Comparison of ENCODE assay signal across 27 mouse cellular contexts in genomic region chr2:35406611-35407010, GRCm38 (mm10). TPM values are rescaled to one million over a fixed set of nuclear protein-coding genes. Genes with fewer than 3 reads are reported as not detected.
"Had no signal": no experiment of that assay in that cellular context is flagged by ENCODE, and none has a peak within 500 bp of the region (broad histone marks: within the 10 kb centered on the region; RNA-seq: fewer than 3 reads in every experiment).

No protein-coding gene starts in this region.

- H3K4me2 ChIP-seq: lung, embryonic 14.5 days; midbrain, embryonic 13.5 days; neural tube, embryonic 13.5 days; neural tube, embryonic 15.5 days had no signal

- H3K9ac ChIP-seq: liver, embryonic 14.5 days; lung, embryonic 14.5 days; midbrain, embryonic 13.5 days; neural tube, embryonic 13.5 days; neural tube, embryonic 15.5 days had no signal

- H3K4me1 ChIP-seq: midbrain, embryonic 13.5 days; neural tube, embryonic 13.5 days; neural tube, embryonic 15.5 days had no signal

- H3K27ac ChIP-seq: liver, embryonic 14.5 days; midbrain, embryonic 13.5 days; neural tube, embryonic 13.5 days; neural tube, embryonic 15.5 days had no signal

- H3K9me3 ChIP-seq: midbrain, embryonic 10.5 days; midbrain, embryonic 13.5 days; neural tube, embryonic 13.5 days; neural tube, embryonic 15.5 days had no signal

- DNase-seq: lung, postnatal 10 days; lung, postnatal 4 days; retina, postnatal 1 day; right cerebral cortex, adult 18-20 months; right cerebral cortex, postnatal 25 days; right cerebral cortex, postnatal 4 days; spleen, adult 18-20 months; thymus, adult 18-20 months; thymus, postnatal 14 days; thymus, postnatal 36 days had no signal

- H3K27me3 ChIP-seq: midbrain, embryonic 13.5 days; neural tube, embryonic 13.5 days; neural tube, embryonic 15.5 days had no signal

- H3K36me3 ChIP-seq: midbrain, embryonic 10.5 days; midbrain, embryonic 13.5 days; neural tube, embryonic 13.5 days; neural tube, embryonic 15.5 days had no signal

- H3K4me3 ChIP-seq: midbrain, embryonic 10.5 days; midbrain, embryonic 13.5 days; myocyte; neural tube, embryonic 13.5 days; neural tube, embryonic 15.5 days had no signal

- ATAC-seq: midbrain, embryonic 13.5 days; midbrain, embryonic 16.5 days had no signal

RNA-seq across cellular contexts. Expression of gene 4930402F06Rik, which starts 9.6 kb away (rescaled TPM):
- total RNA-seq: megakaryocyte, adult 5-6 weeks; megakaryocyte-erythroid progenitor cell, adult 5-6 weeks had no signal
- polyA plus RNA-seq: liver, embryonic 14.5 days; liver, embryonic 16.5 days; lung, embryonic 14.5 days; lung, embryonic 16.5 days; midbrain, embryonic 10.5 days; midbrain, embryonic 13.5 days; midbrain, embryonic 16.5 days; myocyte; neural tube, embryonic 11.5 days; neural tube, embryonic 13.5 days; neural tube, embryonic 15.5 days; small intestine, adult 2 months; stomach, embryonic 14.5 days; stomach, embryonic 16.5 days; thymus, postnatal 0 days had no signal

RNA-seq across cellular contexts. Expression of gene 4930568D16Rik, which starts 39.1 kb away (rescaled TPM):
- total RNA-seq: megakaryocyte, adult 5-6 weeks; megakaryocyte-erythroid progenitor cell, adult 5-6 weeks had no signal
- polyA plus RNA-seq: liver, embryonic 14.5 days; liver, embryonic 16.5 days; lung, embryonic 14.5 days; lung, embryonic 16.5 days; midbrain, embryonic 10.5 days; midbrain, embryonic 13.5 days; midbrain, embryonic 16.5 days; myocyte; neural tube, embryonic 11.5 days; neural tube, embryonic 13.5 days; neural tube, embryonic 15.5 days; small intestine, adult 2 months; stomach, embryonic 14.5 days; stomach, embryonic 16.5 days had no signal
